In the genomic region with DNA sequence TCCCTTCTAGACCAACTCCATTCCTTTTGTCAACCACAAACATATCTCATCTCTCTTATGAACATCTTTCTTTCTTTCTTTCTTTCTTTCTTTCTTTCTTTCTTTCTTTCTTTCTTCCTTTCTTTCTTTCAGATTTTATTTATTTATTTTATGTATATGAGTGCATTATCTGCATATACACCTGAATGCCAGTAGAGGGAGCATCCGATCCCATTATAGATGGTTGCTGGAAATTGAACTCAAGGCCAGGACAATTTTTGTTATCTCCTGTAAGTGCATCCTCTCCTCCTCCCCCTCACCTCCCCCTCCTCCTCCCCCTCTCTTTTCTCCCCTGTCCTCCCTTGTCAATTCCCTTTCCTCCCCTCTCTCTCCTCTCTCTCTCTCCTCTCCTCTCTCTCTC, we compare ENCODE assay signal across 1 mouse cellular context.
TF ChIP-seq lines count a peak whose summit lies in the region.

No protein-coding gene starts in this region.

TF ChIP-seq in MEL, 35 proteins besides CTCF, POLR2A, EP300 and RAD21:
- TF ChIP-seq TAL1 (IDR thresholded peaks at IDR 0.05; ENCODE audit: low read length) (no peak), ELF1 (IDR thresholded peaks at IDR 0.05; ENCODE audit: low read depth, low read length) (no peak), GABPA (IDR thresholded peaks at IDR 0.05; ENCODE audit: low read depth, low read length) (no peak), SIN3A (IDR thresholded peaks at IDR 0.05; ENCODE audit: low read length) (no peak), POLR2AphosphoS5 (IDR thresholded peaks at IDR 0.05; ENCODE audit: borderline replicate concordance, low read depth, low read length) (no peak), RCOR1 (IDR thresholded peaks at IDR 0.05; ENCODE audit: low read depth, low read length) (no peak), JUND (IDR thresholded peaks at IDR 0.05; ENCODE audit: low read depth, low read length) (no peak), GATA1 (IDR thresholded peaks at IDR 0.05; ENCODE audit: low read depth, low read length) (no peak), MXI1 (IDR thresholded peaks at IDR 0.05; ENCODE audit: low read depth, low read length) (no peak), CHD1 (IDR thresholded peaks at IDR 0.05; ENCODE audit: low read depth, low read length) (no peak), TBP (IDR thresholded peaks at IDR 0.05; ENCODE audit: low read depth, low read length) (no peak), NELFE (IDR thresholded peaks at IDR 0.05; ENCODE audit: low read depth, low read length) (no peak), SMC3 (IDR thresholded peaks at IDR 0.05; ENCODE audit: low read depth, low read length) (peak; percentile 61), ZKSCAN1 (IDR thresholded peaks at IDR 0.05; ENCODE audit: low read depth, low read length) (no peak), ZC3H11A (IDR thresholded peaks at IDR 0.05; ENCODE audit: low read depth, low read length) (peak; percentile 59), TCF12 (IDR thresholded peaks at IDR 0.05; ENCODE audit: low read depth, low read length) (no peak)
